Mouse (Mus musculus) spleen, postnatal 36 days (tissue): ENCODE measurements around the gene Abl1.
A peak's percentile ranks its signal among the peaks of the same experiment; 100 is the strongest.

Experiments
- DNase-seq, 2 experiments: peaks; one replicate each; pipeline ENCODE4 v3.0.0; 2022; ENCODE audit warnings: low spot score in 2 of 2, mixed read lengths in 1 of 2

The Abl1 gene

GRCm38 (mm10) chr2:31745741-31746243, 57.6 kb downstream of the Abl1 start:
- DNase-seq = no peak

- no peak for DNase-seq
Measured at GRCm38 (mm10) chr2:31746835-31747234, 58.7 kb downstream of the Abl1 start.

- DNase-seq = no peak
Measured at GRCm38 (mm10) chr2:31749046-31749709, 61.0 kb downstream of the Abl1 start.

DNA sequence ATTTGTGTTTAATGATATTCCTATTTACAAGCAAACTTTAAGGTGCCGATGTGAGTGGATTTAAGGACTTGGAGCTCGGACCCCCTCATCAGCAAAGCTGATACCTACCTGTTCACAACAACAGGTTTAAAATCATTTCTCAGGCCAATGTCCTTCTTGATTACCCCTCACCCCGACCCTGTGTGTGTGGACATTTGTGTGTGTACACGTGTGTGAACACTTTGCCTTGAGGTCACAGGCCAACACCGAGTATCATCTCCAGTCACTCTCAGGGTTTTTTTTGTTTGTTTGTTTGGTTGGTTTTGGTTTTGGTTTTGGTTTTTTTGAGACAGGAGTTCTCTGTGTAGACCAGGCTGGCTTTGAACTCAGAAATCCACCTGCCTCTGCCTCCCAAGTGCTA, 62.0 kb downstream of the Abl1 start:
- DNase-seq = no peak

- DNase-seq = no peak
Measured at GRCm38 (mm10) chr2:31757472-31757871, 69.3 kb downstream of the Abl1 start.

- no peak for DNase-seq
Measured at GRCm38 (mm10) chr2:31758966-31759365, 70.8 kb downstream of the Abl1 start.

GRCm38 (mm10) chr2:31759751-31760460, 71.7 kb downstream of the Abl1 start:
- peak; percentile 68 to 69 for DNase-seq

GRCm38 (mm10) chr2:31760486-31760885, 72.3 kb downstream of the Abl1 start:
- no peak for DNase-seq

- DNase-seq = no peak
Measured at GRCm38 (mm10) chr2:31761115-31761531, 72.9 kb downstream of the Abl1 start.

DNA sequence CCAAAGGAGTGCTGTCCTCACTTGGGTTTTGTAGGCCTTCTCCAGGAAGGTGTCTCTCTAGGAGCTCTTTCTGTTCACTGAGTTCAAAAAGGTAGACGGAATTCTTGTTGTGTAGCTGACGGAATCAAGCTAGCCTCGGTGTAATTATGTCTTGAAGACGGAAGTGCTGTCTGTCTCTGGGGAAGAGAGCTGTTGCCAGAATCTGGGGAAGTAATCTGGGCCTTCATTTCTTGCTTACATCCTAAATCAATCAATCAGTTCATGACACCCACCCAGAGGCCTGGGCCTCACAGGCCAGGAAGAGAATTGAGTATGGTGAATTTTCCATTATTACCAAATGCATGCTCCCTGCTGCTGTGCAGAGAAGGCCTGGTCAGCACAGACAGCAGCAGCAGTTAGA, 73.4 kb downstream of the Abl1 start:
- peak; percentile 40 for DNase-seq

DNA sequence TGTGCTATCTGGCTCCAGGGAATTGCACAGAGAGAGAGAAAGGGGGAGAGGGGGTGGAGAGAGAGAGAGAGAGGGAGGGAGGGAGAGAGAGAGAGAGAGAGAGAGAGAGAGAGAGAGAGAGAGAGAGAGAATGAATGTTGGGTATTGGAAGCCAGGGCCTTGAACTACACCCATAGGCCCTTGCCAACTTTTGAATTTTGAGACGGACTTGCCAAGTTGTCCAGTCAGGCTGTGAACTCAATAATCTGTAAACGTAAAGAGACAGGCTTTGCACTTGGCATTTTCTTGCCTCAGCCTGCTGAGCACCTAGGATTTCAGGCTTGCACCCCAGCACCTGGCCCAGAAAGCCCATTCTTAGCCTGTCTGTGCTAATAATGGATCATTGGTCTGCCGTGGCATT, 74.0 kb downstream of the Abl1 start:
- DNase-seq = no peak

GRCm38 (mm10) chr2:31762853-31763252, 74.7 kb downstream of the Abl1 start:
- no peak for DNase-seq

DNA sequence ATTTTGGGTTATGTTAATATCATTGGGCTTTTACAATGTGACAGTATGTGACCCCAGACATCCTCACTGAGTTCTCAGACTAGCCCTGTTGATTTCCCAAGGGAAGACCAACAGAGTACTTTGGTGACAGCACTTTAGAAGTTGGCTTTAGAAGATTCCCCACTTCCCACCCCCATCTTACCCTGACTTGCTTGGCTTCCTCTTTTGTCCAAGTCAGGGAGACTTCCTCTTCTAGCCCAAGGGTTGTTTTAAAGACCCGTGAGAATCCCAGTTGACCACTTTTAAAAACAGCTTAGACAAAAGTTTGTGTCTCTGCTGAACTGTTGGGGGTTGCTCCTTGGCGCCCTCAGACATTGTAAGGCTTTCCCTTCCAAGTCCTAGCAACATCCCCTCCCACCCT, 75.1 kb downstream of the Abl1 start:
- peak in 1 of 2 experiments; percentile 23 for DNase-seq

DNA sequence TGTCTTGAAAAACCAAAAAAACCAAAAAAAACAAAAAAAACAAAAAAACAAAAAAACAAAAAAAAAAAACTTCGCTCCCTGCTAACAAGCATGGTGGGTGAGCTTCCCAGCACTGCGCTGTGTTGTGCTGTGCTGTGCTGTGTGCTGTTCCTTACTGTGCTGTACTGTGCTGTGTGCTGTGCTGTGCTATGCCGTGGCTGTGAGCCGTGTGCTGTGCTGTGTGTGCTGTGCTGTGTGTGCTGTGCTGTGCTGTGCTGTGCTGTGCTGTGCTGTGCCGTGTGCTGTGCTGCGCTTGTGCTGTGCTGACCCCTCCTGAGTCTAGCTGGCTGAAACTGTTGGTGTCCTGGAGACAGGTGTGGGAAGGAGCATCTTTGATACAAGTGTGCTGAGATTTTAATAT, 78.9 kb downstream of the Abl1 start:
- DNase-seq = no peak

GRCm38 (mm10) chr2:31767815-31768214, 79.6 kb downstream of the Abl1 start:
- no peak for DNase-seq

GRCm38 (mm10) chr2:31769115-31769514, 80.9 kb downstream of the Abl1 start:
- DNase-seq = peak in 1 of 2 experiments; percentile 23

- DNase-seq = peak; percentile 26 to 40
Measured at GRCm38 (mm10) chr2:31769631-31770111, 81.5 kb downstream of the Abl1 start.

GRCm38 (mm10) chr2:31770781-31771441, 82.7 kb downstream of the Abl1 start:
- DNase-seq = peak; percentile 58 to 63

DNA sequence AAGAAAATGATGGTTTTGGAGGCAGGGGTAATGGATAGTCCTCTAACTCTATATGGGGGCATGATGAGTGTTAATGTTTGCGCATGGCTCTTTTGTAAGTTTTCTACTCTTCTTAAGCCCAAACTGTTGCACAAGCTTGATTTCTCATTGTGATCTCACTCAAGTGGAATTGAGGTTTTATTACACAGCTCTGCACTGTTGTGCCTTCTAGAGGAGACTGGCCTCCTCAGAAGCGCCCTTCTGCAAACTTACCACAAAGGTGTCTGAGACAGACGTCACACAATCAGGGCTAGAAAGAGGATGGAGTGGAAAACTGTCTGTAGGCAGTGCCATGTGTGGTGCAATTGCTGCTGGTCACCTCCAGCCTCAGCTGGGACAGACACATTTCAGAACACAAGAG, 88.3 kb downstream of the Abl1 start:
- DNase-seq = no peak

DNA sequence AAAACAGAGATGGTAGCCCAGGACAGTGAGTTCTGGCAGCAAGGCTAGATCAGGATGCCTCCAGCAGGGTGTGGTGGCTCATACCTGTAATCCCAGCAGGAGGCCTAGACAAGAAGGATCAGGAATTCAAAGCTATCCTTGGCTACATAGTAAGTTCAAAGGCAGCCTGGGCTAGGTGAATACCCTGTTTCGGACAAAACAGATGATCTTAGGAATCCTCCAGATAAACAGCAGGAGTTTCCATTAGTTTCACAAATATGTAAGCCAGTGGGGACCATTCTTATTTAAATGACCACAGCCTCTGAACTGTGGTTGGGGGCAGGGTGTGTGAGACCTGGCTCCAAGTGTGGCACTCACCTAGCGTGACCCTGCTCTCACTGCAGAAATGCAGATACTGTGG, 91.1 kb downstream of the Abl1 start:
- no peak for DNase-seq

DNA sequence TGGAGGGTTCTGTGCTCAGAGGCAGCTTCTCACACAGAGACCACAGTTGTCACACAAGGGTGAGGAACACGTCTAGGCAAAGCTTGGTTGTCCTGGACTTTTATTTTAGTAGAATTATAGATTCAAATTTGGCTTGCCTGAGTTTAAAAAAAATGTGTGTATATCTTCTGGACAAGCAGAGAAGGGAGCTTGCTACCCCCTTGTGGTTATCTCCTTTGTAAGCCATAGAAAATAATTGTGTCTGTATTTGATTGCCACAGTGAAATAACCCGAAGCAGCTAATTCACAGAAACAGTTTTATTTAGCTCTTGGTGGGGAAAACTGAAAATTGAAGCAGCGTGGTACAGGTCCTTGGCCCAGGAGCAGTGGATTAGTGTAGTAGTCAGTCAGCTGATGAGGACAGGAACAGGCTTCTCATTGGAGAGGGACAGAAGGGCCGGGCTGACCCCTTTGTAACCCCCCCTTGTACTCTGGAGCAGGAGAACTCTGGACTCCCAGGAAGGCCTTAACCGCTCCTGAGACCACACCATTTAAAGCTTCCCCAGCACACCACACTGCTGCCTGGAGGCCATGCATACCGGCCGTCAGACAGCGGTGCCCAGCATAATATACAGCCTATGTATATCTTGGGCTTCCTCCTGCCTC, 94.9 kb downstream of the Abl1 start:
- DNase-seq = no peak

- peak; percentile 74 to 83 for DNase-seq
Measured at GRCm38 (mm10) chr2:31785074-31785473, 96.9 kb downstream of the Abl1 start.
